Mouse (Mus musculus) heart, embryonic 16.5 days (tissue): ENCODE data around the gene Gm7247. TPM values are rescaled to one million over a fixed set of nuclear protein-coding genes. Genes with fewer than 3 reads are reported as not detected.
A peak's percentile ranks its signal among the peaks of the same experiment; 100 is the strongest.
"Not testable (repeated sequence)": the region's sequence is repeated elsewhere in the genome, so short reads cannot be mapped to it uniquely, and the experiment has no call there.

Experiments used
- ATAC-seq: fragments of 200-750 bp; cut with Nextera tagmentation; replicated peaks from 2 replicates; pipeline ENCODE4 v1.8.0; 2017; ENCODE audit warnings: moderate number of reproducible peaks; ENCODE audit not compliant: insufficient read depth, low FRiP score; ENCODE audit errors: extremely low read depth
- H3K27ac ChIP-seq: fragments of 300-500 bp; sonication (generic); 2 replicates; pipeline ENCODE4 v1.5.1; 2014; ENCODE audit warnings: mild to moderate bottlenecking, low read length, control low read depth, moderate library complexity
- H3K27me3 ChIP-seq: fragments of 300-500 bp; sonication (generic); 2 replicates; pipeline ENCODE4 v1.6.1; 2014; ENCODE audit warnings: low read length, mixed read lengths; ENCODE audit not compliant: control insufficient read depth, insufficient read depth
- H3K36me3 ChIP-seq: fragments of 300-500 bp; sonication (generic); 2 replicates; pipeline ENCODE4 v1.6.1; 2014; ENCODE audit not compliant: control insufficient read depth, insufficient read depth
- H3K4me1 ChIP-seq: fragments of 300-500 bp; sonication (generic); 2 replicates; pipeline ENCODE4 v1.6.1; 2014; ENCODE audit warnings: low read length, mixed read lengths; ENCODE audit not compliant: control insufficient read depth, insufficient read depth
- H3K4me2 ChIP-seq: fragments of 300-500 bp; sonication (generic); 2 replicates; pipeline ENCODE4 v1.6.1; 2014; ENCODE audit warnings: low read depth, mild to moderate bottlenecking, control low read depth, low read length
- H3K4me3 ChIP-seq: fragments of 300-500 bp; sonication (generic); 2 replicates; pipeline ENCODE4 v1.5.1; 2014; ENCODE audit warnings: mild to moderate bottlenecking, control low read depth, low read length
- H3K9ac ChIP-seq: fragments of 300-500 bp; sonication (generic); 2 replicates; pipeline ENCODE4 v1.6.1; 2014; ENCODE audit warnings: low read length, control low read depth
- H3K9me3 ChIP-seq: fragments of 300-500 bp; sonication (generic); replicated peaks from 2 replicates; pipeline ENCODE4 v1.6.1; 2016; ENCODE audit warnings: low read length; ENCODE audit not compliant: control insufficient read depth
- WGBS: fragments of 180-500 bp; shearing (Covaris S2); extraction: QIAGEN DNeasy Blood & Tissue Kit; methylation state at CpG from one replicate; pipeline ENCODE4 v1.1.7; 2014; 5-methylcytosine and 5-hydroxymethylcytosine counted together
- polyA plus RNA-seq: library from polyadenylated mRNA; unstranded; fragments of >200 nt; fragmentation: Nextera tagmentation; extraction: Ambion mirVana; gene quantifications from 2 replicates; pipeline ENCODE4 v1.2.1, GENCODE M21; 2015

Gm7247 gene
- polyA plus RNA-seq, 1 experiment from 2014 or later = not detected

GRCm38 (mm10) chr14:51482051-51482715, 120.6 kb downstream of the Gm7247 start:
- Histone ChIP-seq H3K9me3 (no peaks in the 10 kb centered on the region), H3K9ac (no peak overlapping the region), H3K27me3 (no peaks in the 10 kb centered on the region), H3K4me2 (0 out of 2 replicates have a peak overlapping the region, but pooled peaks have one; percentile 1), H3K4me1 (no peaks in the 10 kb centered on the region), H3K4me3 (no peak overlapping the region), H3K27ac (no peak overlapping the region), H3K36me3 (no peaks in the 10 kb centered on the region)
- WGBS = 51% methylated on average over 5 of the region's 5 CpGs
- ATAC-seq = no peak

- not testable (repeated sequence) for H3K9me3 ChIP-seq, H3K27me3 ChIP-seq, H3K27ac ChIP-seq, H3K4me3 ChIP-seq, H3K9ac ChIP-seq, H3K4me2 ChIP-seq, H3K36me3 ChIP-seq, H3K4me1 ChIP-seq, ATAC-seq
- WGBS = 70% methylated on average over 10 of the region's 10 CpGs
These were observed 121.4 kb downstream of the Gm7247 start for GRCm38 (mm10) chr14:51482971-51483381.

- Histone ChIP-seq H3K36me3 (no peaks in the 10 kb centered on the region), H3K27ac (no peak overlapping the region), H3K9me3 (no peaks in the 10 kb centered on the region), H3K4me1 (no peaks in the 10 kb centered on the region), H3K4me2 (no peak overlapping the region), H3K9ac (no peak overlapping the region), H3K4me3 (no peak overlapping the region), H3K27me3 (no peaks in the 10 kb centered on the region)
- no peak for ATAC-seq
- WGBS = 97% methylated on average over 1 of the region's 1 CpGs
These were observed 122.1 kb downstream of the Gm7247 start for GRCm38 (mm10) chr14:51483671-51484070.

- Histone ChIP-seq H3K27me3 (no peaks in the 10 kb centered on the region), H3K4me3 (no peak overlapping the region), H3K4me2 (no peak overlapping the region), H3K27ac (no peak overlapping the region), H3K9ac (no peak overlapping the region), H3K9me3 (no peaks in the 10 kb centered on the region), H3K36me3 (no peaks in the 10 kb centered on the region), H3K4me1 (no peaks in the 10 kb centered on the region)
- ATAC-seq = no peak
- 83% methylated on average over 1 of the region's 1 CpGs for WGBS
These were observed 124.6 kb downstream of the Gm7247 start for GRCm38 (mm10) chr14:51486111-51486510.

- Histone ChIP-seq H3K27ac (no peak overlapping the region), H3K9me3 (no peaks in the 10 kb centered on the region), H3K36me3 (no peaks in the 10 kb centered on the region), H3K27me3 (no peaks in the 10 kb centered on the region), H3K4me3 (no peak overlapping the region), H3K4me1 (no peaks in the 10 kb centered on the region), H3K9ac (no peak overlapping the region), H3K4me2 (no peak overlapping the region)
- ATAC-seq = no peak
- 82% methylated on average over 2 of the region's 2 CpGs for WGBS
These were observed 134.2 kb downstream of the Gm7247 start for GRCm38 (mm10) chr14:51495781-51496180.

- Histone ChIP-seq H3K9ac (no peak overlapping the region), H3K4me2 (no peak overlapping the region), H3K4me1 (no peaks in the 10 kb centered on the region), H3K4me3 (no peak overlapping the region), H3K27ac (no peak overlapping the region), H3K36me3 (no peaks in the 10 kb centered on the region), H3K9me3 (no peaks in the 10 kb centered on the region), H3K27me3 (no peaks in the 10 kb centered on the region)
- WGBS = 76% methylated on average over 1 of the region's 1 CpGs
- no peak for ATAC-seq
These were observed 135.4 kb downstream of the Gm7247 start for GRCm38 (mm10) chr14:51496955-51497354.

GRCm38 (mm10) chr14:51497958-51498357, 136.4 kb downstream of the Gm7247 start:
- 86% methylated on average over 2 of the region's 2 CpGs for WGBS
- no peak overlapping the region for H3K27ac ChIP-seq
- no peaks in the 10 kb centered on the region for H3K4me1 ChIP-seq
- no peaks in the 10 kb centered on the region for H3K9me3 ChIP-seq
- no peak overlapping the region for H3K4me2 ChIP-seq
- no peaks in the 10 kb centered on the region for H3K36me3 ChIP-seq
- H3K9ac ChIP-seq = no peak overlapping the region
- H3K27me3 ChIP-seq = no peaks in the 10 kb centered on the region
- no peak for ATAC-seq
- no peak overlapping the region for H3K4me3 ChIP-seq

GRCm38 (mm10) chr14:51499707-51500275, 138.2 kb downstream of the Gm7247 start:
- 79% methylated on average over 2 of the region's 2 CpGs for WGBS
- Histone ChIP-seq H3K4me3 (no peak overlapping the region), H3K4me2 (no peak overlapping the region), H3K9me3 (no peaks in the 10 kb centered on the region), H3K27me3 (no peaks in the 10 kb centered on the region), H3K36me3 (no peaks in the 10 kb centered on the region), H3K9ac (no peak overlapping the region), H3K27ac (no peak overlapping the region), H3K4me1 (no peaks in the 10 kb centered on the region)
- no peak for ATAC-seq

GRCm38 (mm10) chr14:51500461-51500860, 138.9 kb downstream of the Gm7247 start:
- Histone ChIP-seq H3K9me3 (no peaks in the 10 kb centered on the region), H3K4me3 (no peak overlapping the region), H3K36me3 (no peaks in the 10 kb centered on the region), H3K9ac (no peak overlapping the region), H3K27ac (no peak overlapping the region), H3K4me2 (no peak overlapping the region), H3K4me1 (no peaks in the 10 kb centered on the region), H3K27me3 (no peaks in the 10 kb centered on the region)
- 79% methylated on average over 4 of the region's 4 CpGs for WGBS
- ATAC-seq = no peak
